Mouse (Mus musculus) thymus, adult 2 months (tissue): ENCODE data around the gene Gm49486.

Source experiments
- CTCF ChIP-seq: fragments of 200-500 bp; IDR thresholded peaks from 2 replicates; pipeline ENCODE4 v1.5.1; 2012; ENCODE audit warnings: mild to moderate bottlenecking, control low read depth, low read length, moderate library complexity, borderline replicate concordance; ENCODE audit not compliant: control insufficient read depth, poor library complexity, insufficient read depth; ENCODE audit errors: extremely low read depth
- POLR2A ChIP-seq: fragments of 200-500 bp; IDR thresholded peaks from 2 replicates; pipeline ENCODE4 v1.6.1; 2012; ENCODE audit warnings: mild to moderate bottlenecking, low read length, control low read depth, moderate library complexity; ENCODE audit not compliant: control insufficient read depth, poor library complexity, insufficient read depth; ENCODE audit errors: extremely low read depth

DNA sequence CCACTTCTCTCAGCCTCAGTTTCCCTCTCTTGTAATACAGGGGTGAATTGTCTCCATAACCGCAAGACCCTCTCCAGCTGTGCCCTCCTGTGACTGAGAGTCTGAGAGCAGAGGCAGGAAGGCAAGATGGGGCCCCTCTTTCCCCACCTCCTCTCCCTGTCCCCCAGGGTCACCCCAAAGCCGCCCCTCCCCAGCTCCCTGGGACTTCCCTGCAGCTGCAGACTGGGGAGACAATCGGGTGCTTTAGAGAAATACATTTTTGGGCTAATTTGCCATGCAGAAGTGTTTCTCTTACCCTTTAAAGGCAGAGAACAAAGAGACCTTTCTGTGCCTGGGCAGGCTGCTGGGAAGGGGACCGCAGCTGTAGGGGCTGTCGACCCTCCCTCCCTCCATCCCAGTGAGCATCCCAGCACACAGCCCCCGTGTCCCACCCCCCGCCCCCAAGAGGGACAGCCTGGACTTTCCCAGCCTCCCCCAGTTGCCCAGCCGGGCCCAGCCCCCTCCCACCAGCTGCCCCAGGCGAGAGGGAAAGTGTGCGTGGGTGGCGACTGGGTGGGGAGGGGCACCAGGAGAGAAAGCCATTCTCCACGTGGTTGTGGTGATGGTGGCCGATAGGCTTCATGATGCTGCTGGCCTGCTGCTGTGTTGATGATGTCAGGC is 27.6 kb upstream of the Gm49486 start:
- TF ChIP-seq CTCF = no peak
- TF ChIP-seq POLR2A = no peak
